8 mouse cellular contexts compared by ENCODE assay signal in the genomic region with DNA sequence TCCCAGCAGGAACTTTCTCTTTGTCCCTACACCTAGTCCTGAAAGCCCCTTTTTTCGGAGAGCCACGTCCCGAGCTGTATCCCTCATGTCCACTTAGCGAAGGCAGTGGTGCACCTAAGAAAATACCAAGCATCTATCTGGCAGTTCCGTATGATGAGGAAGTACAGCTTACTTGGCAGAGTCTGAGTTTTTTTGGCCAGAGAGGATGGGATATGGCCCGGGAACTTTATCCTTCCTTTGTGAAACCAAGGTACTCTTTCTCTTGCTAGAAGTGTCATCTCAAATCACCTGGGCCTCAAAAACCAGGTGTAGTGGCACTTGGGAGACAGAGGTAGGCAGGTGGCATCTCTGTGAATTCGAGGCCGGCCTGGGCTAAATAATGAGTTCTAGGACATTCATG. TPM values are rescaled to one million over a fixed set of nuclear protein-coding genes. Genes with fewer than 3 reads are reported as not detected.
DNase-seq lines count a peak whose midpoint lies in the region; ATAC-seq and TF ChIP-seq lines count a peak whose summit lies in the region.

No protein-coding gene starts in this region.

- 76% methylated on average over 8 of the region's 8 CpGs for WGBS in embryonic facial prominence, embryonic 12.5 days
- WGBS in intestine, embryonic 16.5 days = 77% methylated on average over 8 of the region's 8 CpGs
- WGBS in neural tube, embryonic 12.5 days = 80% methylated on average over 8 of the region's 8 CpGs

- peak overlapping the region; percentile 66 for H3K4me2 ChIP-seq in embryonic facial prominence, embryonic 12.5 days (replicated peaks)
- peak overlapping the region; percentile 64 for H3K4me2 ChIP-seq in intestine, embryonic 16.5 days (ENCODE audit: low read depth, low read length)
- H3K4me2 ChIP-seq in neural tube, embryonic 12.5 days (replicated peaks) = peak overlapping the region; percentile 80

- peak overlapping the region; percentile 96 for H3K27ac ChIP-seq in layer of hippocampus, adult 2 months
- peak overlapping the region; percentile 85 for H3K27ac ChIP-seq in embryonic facial prominence, embryonic 12.5 days
- peak overlapping the region; percentile 91 for H3K27ac ChIP-seq in intestine, embryonic 16.5 days (ENCODE audit: low read length)
- H3K27ac ChIP-seq in neural tube, embryonic 12.5 days = peak overlapping the region; percentile 46; the same call in 1 of the 2 replicates

- H3K36me3 ChIP-seq in embryonic facial prominence, embryonic 12.5 days = peaks cover 20% of the 10 kb centered on the region
- peaks cover 7% of the 10 kb centered on the region; the same call in 1 of the 2 replicates for H3K36me3 ChIP-seq in intestine, embryonic 16.5 days (ENCODE audit: control insufficient read depth, insufficient read depth, low read length)
- H3K36me3 ChIP-seq in neural tube, embryonic 12.5 days = peaks cover 16% of the 10 kb centered on the region

- peak overlapping the region; percentile 99; the same call in 1 of the 2 replicates for H3K9ac ChIP-seq in embryonic facial prominence, embryonic 12.5 days
- H3K9ac ChIP-seq in intestine, embryonic 16.5 days (ENCODE audit: low read depth, low read length) = peak overlapping the region; percentile 97
- H3K9ac ChIP-seq in neural tube, embryonic 12.5 days = peak overlapping the region; percentile 95

- peak overlapping the region; percentile 82 for H3K4me3 ChIP-seq in layer of hippocampus, adult 2 months
- H3K4me3 ChIP-seq in embryonic facial prominence, embryonic 12.5 days = peak overlapping the region; percentile 99
- H3K4me3 ChIP-seq in intestine, embryonic 16.5 days (ENCODE audit: low read length) = peak overlapping the region; percentile 99
- H3K4me3 ChIP-seq in neural tube, embryonic 12.5 days = peak overlapping the region; percentile 94

- H3K9me3 ChIP-seq in embryonic facial prominence, embryonic 12.5 days = no peaks in the 10 kb centered on the region
- no peaks in the 10 kb centered on the region for H3K9me3 ChIP-seq in intestine, embryonic 16.5 days (ENCODE audit: control insufficient read depth, low read length)
- H3K9me3 ChIP-seq in neural tube, embryonic 12.5 days = no peaks in the 10 kb centered on the region

- peaks cover 21% of the 10 kb centered on the region for H3K4me1 ChIP-seq in embryonic facial prominence, embryonic 12.5 days
- H3K4me1 ChIP-seq in intestine, embryonic 16.5 days (ENCODE audit: control insufficient read depth, insufficient read depth, low read length) = peaks cover 18% of the 10 kb centered on the region
- H3K4me1 ChIP-seq in neural tube, embryonic 12.5 days = peaks cover 21% of the 10 kb centered on the region

- ATAC-seq in embryonic facial prominence, embryonic 12.5 days (ENCODE audit: insufficient number of reproducible peaks, insufficient read depth, low FRiP score, low TSS enrichment) = no peak
- no peak for ATAC-seq in intestine, embryonic 16.5 days
- ATAC-seq in neural tube, embryonic 12.5 days (ENCODE audit: low FRiP score, low read depth) = no peak

- no peak for DNase-seq in layer of hippocampus, adult 2 months (ENCODE audit: low spot score in 2 of 2)
- DNase-seq in layer of hippocampus, postnatal 14 days (ENCODE audit: low spot score in 2 of 2) = no peak
- no peak for DNase-seq in natural killer cell, adult 2 months (ENCODE audit: low spot score in 2 of 2)
- DNase-seq in testis, postnatal 10 days (ENCODE audit: low spot score) = no peak
- no peak for DNase-seq in kidney, adult 8-10 months

- TF ChIP-seq CTCF in layer of hippocampus, adult 2 months (conservative IDR thresholded peaks at IDR 0.05) = no peak

- H3K27me3 ChIP-seq in embryonic facial prominence, embryonic 12.5 days = no peaks in the 10 kb centered on the region
- no peaks in the 10 kb centered on the region for H3K27me3 ChIP-seq in intestine, embryonic 16.5 days (replicated peaks; ENCODE audit: control insufficient read depth, insufficient read depth, low read length)
- H3K27me3 ChIP-seq in neural tube, embryonic 12.5 days (replicated peaks) = no peaks in the 10 kb centered on the region

RNA-seq across cellular contexts. Expression of a gene that starts 0.5 kb away (rescaled TPM):
- 10 to 100 TPM; 81.6 to 95.4 TPM for total RNA-seq in layer of hippocampus, adult 2 months (2021)
- 10 to 100 TPM; 63.9 to 69.0 TPM for total RNA-seq in layer of hippocampus, postnatal 14 days (2021)
- polyA plus RNA-seq in embryonic facial prominence, embryonic 12.5 days (2016; fragmentation: Nextera tagmentation; extraction: Ambion mirVana) = 76.7 and 81.7 TPM in 2 replicates
- 61.5 and 68.6 TPM in 2 replicates for polyA plus RNA-seq in intestine, embryonic 16.5 days (2015; fragmentation: Nextera tagmentation; extraction: Ambion mirVana)
- polyA plus RNA-seq in neural tube, embryonic 12.5 days (2016; fragmentation: Nextera tagmentation; extraction: Ambion mirVana) = 90.9 and 93.7 TPM in 2 replicates

RNA-seq across cellular contexts. Expression of a gene that starts 15.5 kb away (rescaled TPM):
- total RNA-seq in layer of hippocampus, adult 2 months (2021) = 10 to 100 TPM; 18.3 to 27.0 TPM
- 10 to 100 TPM; 12.6 to 19.9 TPM for total RNA-seq in layer of hippocampus, postnatal 14 days (2021)
- polyA plus RNA-seq in embryonic facial prominence, embryonic 12.5 days (2016; fragmentation: Nextera tagmentation; extraction: Ambion mirVana) = 7.0 and 7.1 TPM in 2 replicates
- polyA plus RNA-seq in intestine, embryonic 16.5 days (2015; fragmentation: Nextera tagmentation; extraction: Ambion mirVana) = 1.9 TPM in 1 of 2 replicates, not detected in the other
- polyA plus RNA-seq in neural tube, embryonic 12.5 days (2016; fragmentation: Nextera tagmentation; extraction: Ambion mirVana) = 7.6 and 11.0 TPM in 2 replicates

RNA-seq across cellular contexts. Expression of a gene that starts 15.6 kb away (rescaled TPM):
- total RNA-seq in layer of hippocampus, adult 2 months (2021) = 100 to 1,000 TPM; 131 to 138 TPM
- total RNA-seq in layer of hippocampus, postnatal 14 days (2021) = 100 to 1,000 TPM; 116 to 134 TPM
- 385 and 391 TPM in 2 replicates for polyA plus RNA-seq in embryonic facial prominence, embryonic 12.5 days (2016; fragmentation: Nextera tagmentation; extraction: Ambion mirVana)
- polyA plus RNA-seq in intestine, embryonic 16.5 days (2015; fragmentation: Nextera tagmentation; extraction: Ambion mirVana) = 330 and 356 TPM in 2 replicates
- 288 and 299 TPM in 2 replicates for polyA plus RNA-seq in neural tube, embryonic 12.5 days (2016; fragmentation: Nextera tagmentation; extraction: Ambion mirVana)

RNA-seq across cellular contexts. Expression of a gene that starts 40.0 kb away (rescaled TPM):
- total RNA-seq in layer of hippocampus, adult 2 months (2021) = 10 to 100 TPM; 76.9 to 77.5 TPM
- total RNA-seq in layer of hippocampus, postnatal 14 days (2021) = 10 to 100 TPM; 77.4 to 79.9 TPM
- 92.5 and 94.4 TPM in 2 replicates for polyA plus RNA-seq in embryonic facial prominence, embryonic 12.5 days (2016; fragmentation: Nextera tagmentation; extraction: Ambion mirVana)
- 177 and 181 TPM in 2 replicates for polyA plus RNA-seq in intestine, embryonic 16.5 days (2015; fragmentation: Nextera tagmentation; extraction: Ambion mirVana)
- 67.8 and 71.1 TPM in 2 replicates for polyA plus RNA-seq in neural tube, embryonic 12.5 days (2016; fragmentation: Nextera tagmentation; extraction: Ambion mirVana)

Comparison
In these comparisons a context has a peak if more than half of its experiments do, and no peak if none do; other contexts are left out.
1. H3K27ac ChIP-seq: peak in every context shown above with its lines; median percentile 96 in layer of hippocampus, adult 2 months; 91 in intestine, embryonic 16.5 days; 85 in embryonic facial prominence, embryonic 12.5 days; 46 in neural tube, embryonic 12.5 days.